Mouse (Mus musculus) midbrain, embryonic 16.5 days (tissue): Measurements from ENCODE around the gene Kcnab1. TPM values are rescaled to one million over a fixed set of nuclear protein-coding genes. Genes with fewer than 3 reads are reported as not detected.

Source experiments
- ATAC-seq: fragments of 200-750 bp; cut with Nextera tagmentation; 2 replicates; pipeline ENCODE4 v1.8.0; 2017; ENCODE audit warnings: moderate TSS enrichment
- H3K27ac ChIP-seq: fragments of 300-500 bp; sonication (generic); 2 replicates; pipeline ENCODE4 v1.5.1; 2014; ENCODE audit warnings: mild to moderate bottlenecking, low read length, mixed read lengths
- H3K27me3 ChIP-seq: fragments of 300-500 bp; sonication (generic); 2 replicates; pipeline ENCODE4 v1.6.1; 2014; ENCODE audit warnings: low read depth, low read length, mixed read lengths; ENCODE audit not compliant: control insufficient read depth, insufficient read depth
- H3K36me3 ChIP-seq: fragments of 300-500 bp; sonication (generic); 2 replicates; pipeline ENCODE4 v1.6.1; 2014; ENCODE audit warnings: mild to moderate bottlenecking, low read length, moderate library complexity, mixed read lengths; ENCODE audit not compliant: control insufficient read depth, insufficient read depth
- H3K4me1 ChIP-seq: fragments of 300-500 bp; sonication (generic); 2 replicates; pipeline ENCODE4 v1.6.1; 2014; ENCODE audit warnings: mild to moderate bottlenecking, low read length, mixed read lengths; ENCODE audit not compliant: control insufficient read depth, insufficient read depth
- H3K4me2 ChIP-seq: fragments of 300-500 bp; sonication (generic); 2 replicates; pipeline ENCODE4 v1.6.1; 2014; ENCODE audit warnings: mild to moderate bottlenecking, low read length, mixed read lengths
- H3K4me3 ChIP-seq: fragments of 300-500 bp; sonication (generic); 2 replicates; pipeline ENCODE4 v1.5.1; 2014; ENCODE audit warnings: low read depth, mild to moderate bottlenecking, low read length, moderate library complexity, mixed read lengths
- H3K9ac ChIP-seq: fragments of 300-500 bp; sonication (generic); 2 replicates; pipeline ENCODE4 v1.6.1; 2014; ENCODE audit warnings: low read depth, low read length, mixed read lengths
- H3K9me3 ChIP-seq: fragments of 300-500 bp; sonication (generic); replicated peaks from 2 replicates; pipeline ENCODE4 v1.6.1; 2014; ENCODE audit warnings: mild to moderate bottlenecking, low read length, mixed read lengths; ENCODE audit not compliant: control insufficient read depth, poor library complexity, severe bottlenecking
- WGBS: fragments of 180-500 bp; shearing (Covaris S2); extraction: QIAGEN DNeasy Blood & Tissue Kit; methylation state at CpG from one replicate; pipeline ENCODE4 v1.1.7; 2014; 5-methylcytosine and 5-hydroxymethylcytosine counted together
- polyA plus RNA-seq: library from polyadenylated mRNA; unstranded; fragments of >200 nt; fragmentation: Nextera tagmentation; extraction: Ambion mirVana; gene quantifications from 2 replicates; pipeline ENCODE4 v1.2.1, GENCODE M21; 2015

Kcnab1 gene
- polyA plus RNA-seq, 1 experiment from 2014 or later, result 9.0 TPM

DNA sequence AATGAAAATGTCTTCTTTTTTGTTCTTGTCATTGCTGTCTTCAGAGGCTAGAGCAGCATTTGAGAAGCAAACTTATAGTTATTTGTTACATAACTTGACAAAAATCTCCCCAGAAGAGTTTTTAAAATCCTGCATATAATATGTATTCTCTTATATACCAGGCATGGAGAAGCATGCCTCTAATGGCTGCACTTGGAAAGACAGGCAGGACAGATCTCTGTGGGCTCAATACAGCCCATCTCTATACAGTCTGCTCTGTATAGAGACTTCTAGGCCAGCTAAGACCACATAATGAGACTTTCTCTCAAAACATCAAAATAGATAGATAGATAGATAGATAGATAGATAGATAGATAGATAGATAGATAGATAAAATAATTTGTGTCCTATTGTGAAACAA, 111.1 kb downstream of the Kcnab1 start:
- H3K9ac ChIP-seq, result no peak overlapping the region
- H3K4me1 ChIP-seq, result no peaks in the 10 kb centered on the region
- H3K27ac ChIP-seq, result no peak overlapping the region
- no peaks in the 10 kb centered on the region for H3K9me3 ChIP-seq
- no peak overlapping the region for H3K4me2 ChIP-seq
- H3K27me3 ChIP-seq, result no peaks in the 10 kb centered on the region
- no peaks in the 10 kb centered on the region for H3K36me3 ChIP-seq
- no peak for ATAC-seq
- no peak overlapping the region for H3K4me3 ChIP-seq

- Histone ChIP-seq H3K4me2 (no peak overlapping the region), H3K27me3 (no peaks in the 10 kb centered on the region), H3K4me1 (no peaks in the 10 kb centered on the region), H3K36me3 (no peaks in the 10 kb centered on the region), H3K9me3 (no peaks in the 10 kb centered on the region), H3K9ac (no peak overlapping the region), H3K27ac (no peak overlapping the region), H3K4me3 (no peak overlapping the region)
- WGBS, result 93% methylated on average over 2 of the region's 2 CpGs
- ATAC-seq, result no peak
Measured at GRCm38 (mm10) chr3:65223635-65224034, 114.5 kb downstream of the Kcnab1 start.

DNA sequence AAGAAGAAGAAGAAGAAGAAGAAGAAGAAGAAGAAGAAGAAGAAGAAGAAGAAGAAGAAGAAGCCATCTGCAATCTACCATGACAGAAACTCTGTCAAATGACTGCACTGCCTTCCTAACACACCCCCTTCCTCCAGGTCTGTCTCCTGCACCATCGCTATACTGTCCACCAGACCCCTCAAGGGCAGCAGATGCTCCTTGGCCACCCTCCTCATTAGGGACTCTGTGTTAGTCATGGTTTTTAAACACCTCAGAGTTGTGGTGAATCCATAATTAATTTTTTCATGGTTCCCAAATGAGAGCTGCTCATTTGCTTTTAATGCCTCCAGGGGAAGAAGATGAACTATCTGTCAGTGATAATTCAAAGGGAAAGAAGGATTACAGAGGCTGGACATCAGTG, 121.8 kb downstream of the Kcnab1 start:
- no peaks in the 10 kb centered on the region for H3K27me3 ChIP-seq
- 38% methylated on average over 1 of the region's 1 CpGs for WGBS
- peak; percentile 48; the same call in 1 of the 2 replicates for ATAC-seq
- H3K4me2 ChIP-seq, result no peak overlapping the region
- no peak overlapping the region for H3K4me3 ChIP-seq
- H3K9ac ChIP-seq, result no peak overlapping the region
- peaks cover 3% of the 10 kb centered on the region; the same call in 1 of the 2 replicates for H3K9me3 ChIP-seq
- no peak overlapping the region for H3K27ac ChIP-seq
- no peaks in the 10 kb centered on the region for H3K36me3 ChIP-seq
- no peaks in the 10 kb centered on the region for H3K4me1 ChIP-seq

- 68% methylated on average over 11 of the region's 11 CpGs for WGBS
- ATAC-seq, result peak; percentile 36; the same call in 1 of the 2 replicates
Measured at GRCm38 (mm10) chr3:65231419-65232090, 122.4 kb downstream of the Kcnab1 start.

DNA sequence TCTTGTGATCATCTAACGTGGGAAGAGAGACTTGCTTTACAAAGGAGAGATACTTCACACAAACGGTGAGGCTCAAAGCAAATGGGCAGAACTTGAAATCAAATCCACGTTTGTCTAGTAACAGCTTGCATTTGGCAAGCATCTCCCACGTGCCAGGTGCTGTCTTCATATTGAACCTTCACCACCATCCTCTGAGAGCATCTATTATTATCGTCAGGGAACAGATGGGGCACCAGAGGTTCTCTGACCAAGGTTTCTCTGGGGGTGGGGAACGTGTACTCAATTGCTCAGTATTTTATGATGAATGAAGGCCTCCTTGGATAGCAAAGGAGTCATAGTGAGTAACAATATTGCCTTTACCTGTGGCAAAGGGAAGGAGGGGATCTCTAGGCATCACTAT, 139.8 kb downstream of the Kcnab1 start:
- no peaks in the 10 kb centered on the region for H3K36me3 ChIP-seq
- H3K27ac ChIP-seq, result no peak overlapping the region
- H3K9me3 ChIP-seq, result no peaks in the 10 kb centered on the region
- no peak overlapping the region for H3K9ac ChIP-seq
- H3K4me3 ChIP-seq, result no peak overlapping the region
- no peaks in the 10 kb centered on the region for H3K27me3 ChIP-seq
- WGBS, result 54% methylated on average over 6 of the region's 6 CpGs
- no peak overlapping the region for H3K4me2 ChIP-seq
- no peaks in the 10 kb centered on the region for H3K4me1 ChIP-seq
- no peak for ATAC-seq

More at GRCm38 (mm10) chr3:65231419-65232090, 122.4 kb downstream of the Kcnab1 start:
- Histone ChIP-seq H3K4me2 (no peak overlapping the region), H3K4me1 (no peaks in the 10 kb centered on the region), H3K9ac (no peak overlapping the region), H3K9me3 (peaks cover 5% of the 10 kb centered on the region; the same call in 1 of the 2 replicates), H3K27me3 (no peaks in the 10 kb centered on the region), H3K27ac (no peak overlapping the region), H3K36me3 (no peaks in the 10 kb centered on the region), H3K4me3 (no peak overlapping the region)

GRCm38 (mm10) chr3:65260521-65260920, 151.3 kb downstream of the Kcnab1 start:
- Histone ChIP-seq H3K4me3 (no peak overlapping the region), H3K4me2 (no peak overlapping the region), H3K27ac (no peak overlapping the region), H3K27me3 (no peaks in the 10 kb centered on the region), H3K4me1 (no peaks in the 10 kb centered on the region), H3K9ac (no peak overlapping the region), H3K9me3 (no peaks in the 10 kb centered on the region), H3K36me3 (no peaks in the 10 kb centered on the region)
- 86% methylated on average over 4 of the region's 4 CpGs for WGBS
- no peak for ATAC-seq

- Histone ChIP-seq H3K27me3 (no peaks in the 10 kb centered on the region), H3K9me3 (no peaks in the 10 kb centered on the region), H3K27ac (no peak overlapping the region), H3K4me2 (no peak overlapping the region), H3K4me3 (no peak overlapping the region), H3K4me1 (no peaks in the 10 kb centered on the region), H3K9ac (no peak overlapping the region), H3K36me3 (no peaks in the 10 kb centered on the region)
- ATAC-seq, result no peak
- 86% methylated on average over 12 of the region's 12 CpGs for WGBS
Measured at GRCm38 (mm10) chr3:65262506-65263422, 153.6 kb downstream of the Kcnab1 start.

- Histone ChIP-seq H3K27ac (no peak overlapping the region), H3K4me3 (no peak overlapping the region), H3K9me3 (no peaks in the 10 kb centered on the region), H3K36me3 (no peaks in the 10 kb centered on the region), H3K27me3 (no peaks in the 10 kb centered on the region), H3K4me1 (no peaks in the 10 kb centered on the region), H3K9ac (no peak overlapping the region), H3K4me2 (no peak overlapping the region)
- ATAC-seq, result no peak
- 82% methylated on average over 1 of the region's 1 CpGs for WGBS
Measured at GRCm38 (mm10) chr3:65273317-65273716, 164.1 kb downstream of the Kcnab1 start.

- H3K36me3 ChIP-seq, result no peaks in the 10 kb centered on the region
- no peak for ATAC-seq
- H3K27ac ChIP-seq, result no peak overlapping the region
- H3K27me3 ChIP-seq, result no peaks in the 10 kb centered on the region
- H3K4me3 ChIP-seq, result no peak overlapping the region
- no peaks in the 10 kb centered on the region for H3K9me3 ChIP-seq
- no peak overlapping the region for H3K4me2 ChIP-seq
- 85% methylated on average over 10 of the region's 10 CpGs for WGBS
- no peaks in the 10 kb centered on the region for H3K4me1 ChIP-seq
- H3K9ac ChIP-seq, result no peak overlapping the region
Measured at GRCm38 (mm10) chr3:65277777-65278176, 168.6 kb downstream of the Kcnab1 start.
